Mouse (Mus musculus) brain, embryonic 14.5 days (tissue): ENCODE data around the gene Arhgap45.

Experiments
- CTCF ChIP-seq: fragments of 200-500 bp; IDR thresholded peaks from 2 replicates; pipeline ENCODE4 v1.5.1; 2012; ENCODE audit warnings: inconsistent platforms, mild to moderate bottlenecking, moderate library complexity, borderline replicate concordance; ENCODE audit not compliant: insufficient read depth, insufficient read length; ENCODE audit errors: extremely low read depth
- POLR2A ChIP-seq: fragments of 200-500 bp; IDR thresholded peaks from 2 replicates; pipeline ENCODE4 v1.6.1; 2012; ENCODE audit warnings: mild to moderate bottlenecking, inconsistent platforms, borderline replicate concordance; ENCODE audit not compliant: poor library complexity, insufficient read depth, insufficient read length, severe bottlenecking; ENCODE audit errors: extremely low read depth

GRCm38 (mm10) chr10:80053831-80054815 is 37.7 kb downstream of the Arhgap45 start:
- no peak for TF ChIP-seq CTCF
- TF ChIP-seq POLR2A, result 0 out of 2 replicates have a peak, but pooled peaks have one; percentile 9
